ENCODE assay signal across 8 mouse cellular contexts in genomic region chrX:75084774-75085508, GRCm38 (mm10). TPM values are rescaled to one million over a fixed set of nuclear protein-coding genes. Genes with fewer than 3 reads are reported as not detected.
DNase-seq lines count a peak whose midpoint lies in the region; ATAC-seq and TF ChIP-seq lines count a peak whose summit lies in the region.

Gene Gab3 (minus strand): TSS chrX:75085458.

- H3K9ac ChIP-seq in hindbrain, postnatal 0 days (replicated peaks; ENCODE audit: low read length) = peak within 1 kb of the TSS; percentile 30; the same call in 1 of the 2 replicates
- H3K9ac ChIP-seq in limb, embryonic 11.5 days (ENCODE audit: low read length) = no peak within 1 kb of the TSS; the same call in 1 of the 2 replicates

- H3K9me3 ChIP-seq in hindbrain, postnatal 0 days (ENCODE audit: low read length) = no peaks in the 10 kb centered on the region
- H3K9me3 ChIP-seq in limb, embryonic 11.5 days (ENCODE audit: control insufficient read depth, low read length) = no peaks in the 10 kb centered on the region
- no peaks in the 10 kb centered on the region for H3K9me3 ChIP-seq in midbrain, embryonic 10.5 days (replicated peaks)

- H3K4me2 ChIP-seq in hindbrain, postnatal 0 days (ENCODE audit: low read depth, low read length) = peak within 1 kb of the TSS; percentile 58
- H3K4me2 ChIP-seq in limb, embryonic 11.5 days (ENCODE audit: low read depth, severe bottlenecking) = peak within 1 kb of the TSS; percentile 53

- no peaks in the 10 kb centered on the region for H3K27me3 ChIP-seq in hindbrain, postnatal 0 days (ENCODE audit: insufficient read depth, low read length)
- H3K27me3 ChIP-seq in limb, embryonic 11.5 days (ENCODE audit: control insufficient read depth, insufficient read depth, low read length) = no peaks in the 10 kb centered on the region
- H3K27me3 ChIP-seq in midbrain, embryonic 10.5 days (ENCODE audit: low read depth, poor library complexity, severe bottlenecking) = no peaks in the 10 kb centered on the region

- peak; percentile 94 for ATAC-seq in hindbrain, postnatal 0 days
- ATAC-seq in limb, embryonic 11.5 days (ENCODE audit: insufficient number of reproducible peaks, low FRiP score, low TSS enrichment, low read depth) = peak; percentile 75; the same call in 1 of the 2 replicates

- no peaks in the 10 kb centered on the region for H3K36me3 ChIP-seq in hindbrain, postnatal 0 days (ENCODE audit: insufficient read depth, low read length)
- H3K36me3 ChIP-seq in limb, embryonic 11.5 days (ENCODE audit: control insufficient read depth, insufficient read depth, low read length) = no peaks in the 10 kb centered on the region
- H3K36me3 ChIP-seq in midbrain, embryonic 10.5 days = no peaks in the 10 kb centered on the region

- peak; percentile 8 to 14 for DNase-seq in urinary bladder, adult 18-20 months (ENCODE audit: low spot score in 2 of 2)
- DNase-seq in urinary bladder, postnatal 25 days (ENCODE audit: low spot score) = no peak
- DNase-seq in cerebellum, postnatal 4 days (ENCODE audit: low spot score in 2 of 2) = peak; percentile 11 to 22
- peak; percentile 4 to 16 for DNase-seq in gastrocnemius, adult 8-10 months (ENCODE audit: low spot score in 2 of 2)
- peak; percentile 56 for DNase-seq in hindbrain, postnatal 0 days (ENCODE audit: low spot score)
- peak; percentile 54 for DNase-seq in limb, embryonic 11.5 days (ENCODE audit: low spot score)
- peak; percentile 40 for DNase-seq in midbrain, embryonic 10.5 days (ENCODE audit: low spot score)
- peak; percentile 31 for DNase-seq in right cerebral cortex, postnatal 4 days

- WGBS in hindbrain, postnatal 0 days = 16% methylated on average over 13 of the region's 17 CpGs
- WGBS in limb, embryonic 11.5 days = 6% methylated on average over 12 of the region's 17 CpGs
- WGBS in midbrain, embryonic 10.5 days = 11% methylated on average over 12 of the region's 17 CpGs

- TF ChIP-seq CTCF in hindbrain, postnatal 0 days (IDR thresholded peaks at IDR 0.05; ENCODE audit: low read depth) = no peak

- peak within 1 kb of the TSS; percentile 32; the same call in 1 of the 2 replicates for H3K27ac ChIP-seq in hindbrain, postnatal 0 days
- no peak within 1 kb of the TSS for H3K27ac ChIP-seq in limb, embryonic 11.5 days (replicated peaks; ENCODE audit: low read depth, low read length)
- H3K27ac ChIP-seq in midbrain, embryonic 10.5 days (replicated peaks) = 0 out of 2 replicates have a peak within 1 kb of the TSS, but pooled peaks have one; percentile 57

- peak within 1 kb of the TSS; percentile 46 for H3K4me3 ChIP-seq in hindbrain, postnatal 0 days (ENCODE audit: low read length)
- H3K4me3 ChIP-seq in limb, embryonic 11.5 days (ENCODE audit: low read depth, low read length) = peak within 1 kb of the TSS; percentile 36
- H3K4me3 ChIP-seq in midbrain, embryonic 10.5 days = peak within 1 kb of the TSS; percentile 58

- no peaks in the 10 kb centered on the region for H3K4me1 ChIP-seq in hindbrain, postnatal 0 days (ENCODE audit: insufficient read depth, low read length)
- no peaks in the 10 kb centered on the region for H3K4me1 ChIP-seq in limb, embryonic 11.5 days (ENCODE audit: control insufficient read depth, insufficient read depth, low read length)
- 0 out of 2 replicates have a peak, but pooled peaks cover 3% of the 10 kb centered on the region for H3K4me1 ChIP-seq in midbrain, embryonic 10.5 days

RNA-seq across cellular contexts. Expression of gene Gab3, which starts in this region (rescaled TPM):
- total RNA-seq in gastrocnemius, adult 8-10 months (2022) = under 1 TPM; 0.34 to 0.94 (median 0.58) TPM
- 2.3 and 7.9 TPM in 2 replicates for total RNA-seq in hindbrain, postnatal 0 days (2014; rRNA removed)
- 3.5 and 3.7 TPM in 2 replicates for polyA plus RNA-seq in hindbrain, postnatal 0 days (2015; fragmentation: Nextera tagmentation; extraction: Ambion mirVana)
- polyA plus RNA-seq in limb, embryonic 11.5 days (2014; fragmentation: Nextera tagmentation; extraction: Ambion mirVana) = 0.84 and 1.2 TPM in 2 replicates
- 0.83 and 1.0 TPM in 2 replicates for polyA plus RNA-seq in midbrain, embryonic 10.5 days (2016; fragmentation: Nextera tagmentation; extraction: Ambion mirVana)

Comparison
In these comparisons a context has a peak if more than half of its experiments do, and no peak if none do; other contexts are left out.
1. Peak in DNase-seq in gastrocnemius, adult 8-10 months; RNA of the gene not detected or under 1 TPM.